Mouse (Mus musculus) embryonic fibroblast, embryonic 13.5 days (primary cell): Measurements from ENCODE around the gene Zhx3. TPM values are rescaled to one million over a fixed set of nuclear protein-coding genes. Genes with fewer than 3 reads are reported as not detected.

Experiments
- H3K27ac ChIP-seq: 2 replicates; pipeline ENCODE4 v1.5.1; 2012; ENCODE audit warnings: low read length, control low read depth, inconsistent platforms; ENCODE audit not compliant: insufficient read depth
- H3K4me1 ChIP-seq: 2 replicates; pipeline ENCODE4 v1.6.1; 2011; ENCODE audit warnings: low read length; ENCODE audit not compliant: control insufficient read depth, insufficient read depth
- H3K4me3 ChIP-seq: 2 replicates; pipeline ENCODE4 v1.5.1; 2011; ENCODE audit warnings: mild to moderate bottlenecking, control low read depth, low read length; ENCODE audit not compliant: insufficient read depth
- CTCF ChIP-seq: IDR thresholded peaks from 2 replicates; pipeline ENCODE4 v1.5.1; 2011; ENCODE audit warnings: mild to moderate bottlenecking, control low read depth, low read length, moderate library complexity, borderline replicate concordance; ENCODE audit not compliant: insufficient read depth
- POLR2A ChIP-seq: IDR thresholded peaks from 2 replicates; pipeline ENCODE4 v1.6.1; 2011; ENCODE audit warnings: low read depth, mild to moderate bottlenecking, control low read depth, low read length, moderate library complexity
- polyA plus RNA-seq: library from polyadenylated mRNA; stranded (reverse); fragments of >200 nt; gene quantifications from 2 replicates; pipeline ENCODE4 v1.2.4, GENCODE M21; 2011; ENCODE audit warnings: low read depth; ENCODE audit not compliant: missing spikeins, insufficient read length

The Zhx3 gene
- polyA plus RNA-seq, 1 experiment: 14.1 TPM

DNA sequence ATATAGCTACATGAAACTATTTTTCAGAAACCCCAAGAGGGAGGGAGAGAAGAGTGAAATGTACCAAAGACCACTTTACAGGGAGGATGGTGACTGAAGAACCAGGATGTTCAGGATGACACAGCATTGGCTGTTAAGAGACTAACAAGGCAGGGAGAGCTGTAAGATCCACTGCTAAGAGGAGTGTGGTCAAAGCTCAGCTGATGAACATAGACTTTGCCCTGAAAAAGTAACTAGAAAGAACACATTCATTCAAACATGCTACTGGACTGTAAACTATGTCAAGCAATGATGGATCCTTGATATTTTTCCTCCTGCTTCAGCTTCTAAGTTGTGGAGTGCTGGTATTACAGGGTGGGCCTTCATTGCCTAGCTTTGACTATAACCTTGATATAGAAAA lies 62.4 kb downstream of the Zhx3 start:
- no peak for TF ChIP-seq CTCF
- Histone ChIP-seq H3K4me1 (peaks cover under 1% of the 10 kb centered on the region; the same call in 1 of the 2 replicates), H3K4me3 (no peak overlapping the region), H3K27ac (no peak overlapping the region)

DNA sequence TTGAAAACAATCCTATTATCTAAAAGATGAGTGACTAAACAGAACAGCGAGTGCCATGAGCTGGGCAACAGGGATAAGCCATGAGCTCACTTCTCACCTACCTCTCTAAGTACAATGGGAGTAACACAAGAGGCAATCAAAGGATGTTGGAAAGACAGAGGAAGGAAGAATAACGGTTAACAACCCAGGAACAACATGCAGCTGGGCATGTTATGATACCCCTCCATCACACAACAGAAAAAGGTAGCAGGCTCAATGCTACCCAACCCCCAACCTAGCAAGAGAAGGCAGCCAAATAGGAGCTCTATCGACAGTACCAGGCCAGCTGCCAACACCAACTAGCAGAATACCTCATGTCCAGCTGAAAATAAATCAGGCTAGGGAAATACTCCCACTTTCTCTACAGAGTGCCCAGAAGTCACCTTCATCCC lies 66.7 kb downstream of the Zhx3 start:
- no peak overlapping the region for H3K4me3 ChIP-seq
- no peaks in the 10 kb centered on the region for H3K4me1 ChIP-seq
- TF ChIP-seq POLR2A (no peak), CTCF (no peak)
- H3K27ac ChIP-seq: no peak overlapping the region

DNA sequence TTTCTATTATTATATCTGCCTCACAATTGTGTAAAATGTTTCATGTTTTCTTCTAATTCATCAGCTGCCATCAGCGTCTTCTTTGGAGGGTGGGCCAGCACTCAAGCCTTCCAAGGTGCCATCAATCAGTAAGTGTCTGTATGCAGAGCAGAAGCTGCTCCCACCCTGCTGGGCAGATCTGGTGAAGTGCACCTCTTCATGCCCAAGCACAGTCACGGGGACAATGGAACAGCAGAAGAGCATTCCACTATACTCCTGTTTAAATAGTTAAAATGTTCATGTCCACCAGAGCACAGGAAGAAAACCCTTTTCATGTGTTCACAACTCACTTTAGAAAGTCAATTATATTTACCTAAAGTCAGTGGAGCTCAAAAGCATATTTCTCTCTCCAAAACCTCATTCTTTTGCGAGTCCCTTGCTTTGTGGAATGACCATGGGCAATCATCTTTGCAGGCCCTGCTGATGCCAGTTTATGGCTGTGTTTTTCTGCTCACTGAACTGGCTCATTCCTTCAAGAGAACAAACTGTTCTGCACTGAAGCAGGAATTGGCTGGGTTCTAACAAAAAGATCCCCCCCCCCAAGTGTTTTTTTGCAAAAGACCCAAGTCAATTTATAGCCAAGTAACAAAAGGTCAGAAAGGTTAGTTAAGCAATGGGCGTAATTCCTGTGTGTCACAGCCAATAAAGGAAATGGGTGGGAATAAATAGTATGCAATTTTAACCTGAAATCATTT lies 67.8 kb downstream of the Zhx3 start:
- TF ChIP-seq POLR2A: no peak
- no peak for TF ChIP-seq CTCF
- Histone ChIP-seq H3K4me1 (no peaks in the 10 kb centered on the region), H3K27ac (no peak overlapping the region), H3K4me3 (no peak overlapping the region)

DNA sequence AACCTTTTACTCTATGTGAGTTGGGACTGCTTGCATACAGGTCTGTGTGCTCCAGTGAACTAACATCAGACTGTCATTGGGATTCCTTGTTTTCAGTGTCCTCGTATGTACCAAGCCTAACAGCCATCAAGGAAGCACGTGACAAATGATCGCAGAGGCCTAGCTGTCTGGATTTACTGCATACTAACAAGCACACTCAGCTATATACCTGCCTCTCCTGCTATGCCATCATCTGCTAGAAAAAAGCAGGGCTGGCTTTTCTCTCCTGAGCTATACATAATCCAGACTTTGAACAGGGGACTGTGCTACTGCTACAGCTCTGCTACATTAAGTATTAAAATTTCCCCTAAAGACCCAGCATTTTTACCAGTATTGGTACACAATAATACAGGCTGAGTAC lies 70.5 kb downstream of the Zhx3 start:
- TF ChIP-seq CTCF: no peak
- no peak for TF ChIP-seq POLR2A
- H3K27ac ChIP-seq: no peak overlapping the region
- H3K4me1 ChIP-seq: no peaks in the 10 kb centered on the region
- H3K4me3 ChIP-seq: no peak overlapping the region

DNA sequence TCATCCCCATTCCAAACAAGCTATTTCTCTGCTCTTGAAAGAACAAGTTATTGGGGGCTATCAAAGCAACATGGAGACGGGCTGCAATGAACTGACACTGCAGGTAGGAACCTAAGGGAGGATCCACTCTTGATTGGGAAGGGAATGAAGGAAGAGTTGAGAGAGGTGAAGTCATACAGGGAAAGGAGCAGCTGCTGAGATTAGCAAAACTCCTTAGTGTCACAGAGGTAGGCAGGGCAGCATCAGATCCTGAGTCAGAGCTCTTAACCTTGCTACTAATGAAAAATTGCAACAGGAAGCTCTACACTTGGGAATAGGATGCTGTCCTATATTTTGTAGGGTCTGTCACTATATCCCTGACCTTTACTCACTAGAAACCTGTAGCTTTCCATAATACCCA lies 71.8 kb downstream of the Zhx3 start:
- no peak for TF ChIP-seq CTCF
- TF ChIP-seq POLR2A: no peak
- no peaks in the 10 kb centered on the region for H3K4me1 ChIP-seq
- no peak overlapping the region for H3K27ac ChIP-seq
- H3K4me3 ChIP-seq: no peak overlapping the region

DNA sequence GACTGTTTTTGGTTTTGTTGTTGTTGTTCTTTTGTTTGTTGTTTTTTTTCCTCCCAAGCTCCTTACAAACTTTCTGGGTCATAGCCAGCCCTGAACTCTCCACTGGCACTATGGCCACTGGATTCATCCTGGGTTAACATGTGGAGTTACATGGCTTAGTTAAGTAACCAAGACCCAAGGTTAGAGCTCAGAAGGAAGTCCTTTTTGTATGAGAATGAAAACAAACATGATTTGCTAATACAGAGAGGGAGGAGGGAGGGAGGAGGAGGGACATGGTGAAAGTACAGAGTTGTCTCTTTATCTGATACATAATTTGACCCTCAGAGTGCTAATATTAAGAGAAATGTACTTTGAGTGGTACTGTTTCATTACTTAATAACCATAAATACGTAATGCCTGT lies 74.6 kb downstream of the Zhx3 start:
- H3K4me3 ChIP-seq: no peak overlapping the region
- TF ChIP-seq POLR2A: no peak
- no peak for TF ChIP-seq CTCF
- no peak overlapping the region for H3K27ac ChIP-seq
- no peaks in the 10 kb centered on the region for H3K4me1 ChIP-seq

DNA sequence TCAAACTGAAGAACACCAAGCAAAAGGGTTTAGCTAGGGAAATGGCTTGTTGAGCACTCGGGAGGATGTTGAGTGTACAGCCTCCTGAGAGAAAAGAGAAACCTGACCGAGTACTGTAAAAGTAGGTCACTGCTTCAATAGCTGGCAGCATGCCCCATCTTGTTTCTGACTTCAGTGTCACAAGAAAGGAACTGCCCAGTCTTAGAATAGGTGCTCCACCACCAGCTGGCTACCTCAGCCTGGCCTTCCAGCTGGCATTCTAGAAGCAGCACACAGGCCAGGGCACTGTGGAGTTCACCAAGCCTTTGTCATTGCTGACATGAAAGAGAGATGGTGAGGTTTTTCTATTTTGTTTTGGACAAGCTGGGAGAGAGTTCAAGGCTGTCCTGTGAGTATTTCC lies 75.8 kb downstream of the Zhx3 start:
- Histone ChIP-seq H3K4me3 (no peak overlapping the region), H3K4me1 (no peaks in the 10 kb centered on the region), H3K27ac (no peak overlapping the region)
- no peak for TF ChIP-seq CTCF
- no peak for TF ChIP-seq POLR2A

DNA sequence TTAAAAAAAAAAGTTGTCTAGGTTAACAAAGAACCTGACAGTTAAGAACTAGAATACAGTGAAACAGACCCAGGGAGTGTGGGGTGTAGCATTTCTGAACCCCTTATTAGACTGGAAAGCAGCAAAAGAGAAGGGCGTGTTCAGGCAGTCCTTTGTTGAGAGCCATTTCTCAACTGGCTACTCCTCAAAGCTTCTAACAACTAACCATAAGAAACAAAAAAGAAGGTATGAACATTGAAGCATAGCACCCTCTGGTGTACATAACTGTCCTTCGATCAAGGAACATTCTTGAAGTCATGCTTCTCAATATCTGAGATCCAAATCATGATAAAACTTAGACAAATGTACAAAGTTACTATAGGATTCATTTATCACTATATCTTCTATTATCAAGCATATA lies 79.7 kb downstream of the Zhx3 start:
- TF ChIP-seq POLR2A (no peak), CTCF (no peak)
- Histone ChIP-seq H3K27ac (no peak overlapping the region), H3K4me1 (no peaks in the 10 kb centered on the region), H3K4me3 (no peak overlapping the region)

DNA sequence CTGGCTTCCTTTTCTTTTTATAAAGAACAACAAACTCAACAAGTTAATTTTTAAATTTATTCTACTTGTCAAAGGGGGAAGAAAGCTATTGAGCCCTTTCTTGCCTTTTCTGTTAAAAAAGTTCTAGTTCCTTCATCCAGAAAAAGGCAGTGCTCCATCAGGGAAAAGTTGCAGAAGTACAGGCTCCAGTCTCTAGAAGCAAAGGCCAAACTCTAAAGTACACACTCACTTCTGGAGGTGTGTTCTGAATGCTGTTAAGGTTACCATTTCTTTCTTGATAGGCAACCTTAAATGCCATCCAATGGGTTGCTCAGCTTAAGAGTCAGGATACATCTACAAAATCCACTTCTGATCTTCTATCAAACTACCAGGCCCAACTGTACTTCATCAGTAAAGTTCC lies 83.1 kb downstream of the Zhx3 start:
- TF ChIP-seq POLR2A: no peak
- TF ChIP-seq CTCF: no peak
- Histone ChIP-seq H3K27ac (no peak overlapping the region), H3K4me1 (no peaks in the 10 kb centered on the region), H3K4me3 (no peak overlapping the region)

DNA sequence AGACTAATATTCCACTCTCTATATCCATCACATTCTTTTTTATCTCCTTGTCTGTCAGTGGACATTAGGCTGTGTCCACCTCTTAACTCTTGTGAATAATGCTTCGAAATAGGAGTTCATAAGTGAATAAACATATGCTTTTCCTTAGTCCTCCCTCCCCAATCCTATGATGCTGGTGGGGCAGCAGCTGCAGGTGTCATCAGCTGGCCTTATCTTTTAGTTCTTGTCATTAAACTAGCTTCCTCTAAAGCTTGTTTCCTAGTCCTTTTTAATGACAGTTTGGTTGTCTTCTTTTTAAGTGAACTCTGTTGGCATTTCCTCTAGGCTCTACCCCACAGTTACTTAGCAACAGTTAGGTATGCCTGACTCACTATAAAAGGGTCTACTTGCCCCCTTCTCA lies 83.8 kb downstream of the Zhx3 start:
- TF ChIP-seq CTCF: no peak
- TF ChIP-seq POLR2A: no peak
- Histone ChIP-seq H3K4me3 (no peak overlapping the region), H3K4me1 (no peaks in the 10 kb centered on the region), H3K27ac (no peak overlapping the region)
